Mouse (Mus musculus) thymus, adult 2 months (tissue): ENCODE data around the gene G530012D18Rik. TPM values are rescaled to one million over a fixed set of nuclear protein-coding genes. Genes with fewer than 3 reads are reported as not detected.
"Not testable (repeated sequence)": the region's sequence is repeated elsewhere in the genome, so short reads cannot be mapped to it uniquely, and the experiment has no call there.

ENCODE experiments used
- DNase-seq: peaks from one replicate; pipeline ENCODE4 v3.0.0; 2021
- H3K27ac ChIP-seq: fragments of 200-500 bp; 2 replicates; pipeline ENCODE4 v1.5.1; 2012; ENCODE audit warnings: low read length, control low read depth; ENCODE audit not compliant: control insufficient read depth, insufficient read depth
- H3K27me3 ChIP-seq: fragments of 200-500 bp; 2 replicates; pipeline ENCODE4 v1.6.1; 2012; ENCODE audit warnings: mild to moderate bottlenecking, low read length, moderate library complexity, mixed read lengths; ENCODE audit not compliant: control insufficient read depth, insufficient read depth
- H3K36me3 ChIP-seq: fragments of 200-500 bp; 2 replicates; pipeline ENCODE4 v1.6.1; 2012; ENCODE audit warnings: mild to moderate bottlenecking, low read length, moderate library complexity; ENCODE audit not compliant: control insufficient read depth, insufficient read depth
- H3K4me1 ChIP-seq: fragments of 200-500 bp; replicated peaks from 2 replicates; pipeline ENCODE4 v1.6.1; 2012; ENCODE audit warnings: low read length; ENCODE audit not compliant: control insufficient read depth, insufficient read depth
- H3K4me3 ChIP-seq: fragments of 200-500 bp; 2 replicates; pipeline ENCODE4 v1.5.1; 2012; ENCODE audit warnings: mild to moderate bottlenecking, low read length, control low read depth, moderate library complexity; ENCODE audit not compliant: control insufficient read depth, insufficient read depth
- WGBS: fragments of 180-500 bp; shearing (Covaris S2); methylation state at CpG from one replicate; pipeline ENCODE4 v1.1.7; 2018; 5-methylcytosine and 5-hydroxymethylcytosine counted together
- polyA plus RNA-seq: library from polyadenylated mRNA; depleted of rRNA; stranded (reverse); fragments of >200 nt; gene quantifications from 2 replicates; pipeline ENCODE4 v1.2.3, GENCODE M21; 2012; rRNA removed

G530012D18Rik gene
- polyA plus RNA-seq, 1 experiment, result not detected

- not testable (repeated sequence) for DNase-seq, H3K27ac ChIP-seq, H3K4me1 ChIP-seq, H3K36me3 ChIP-seq, H3K4me3 ChIP-seq, H3K27me3 ChIP-seq
- WGBS, result 72% methylated on average over 3 of the region's 3 CpGs
Measured at GRCm38 (mm10) chr1:85615819-85616218, 40.3 kb downstream of the G530012D18Rik start.

DNA sequence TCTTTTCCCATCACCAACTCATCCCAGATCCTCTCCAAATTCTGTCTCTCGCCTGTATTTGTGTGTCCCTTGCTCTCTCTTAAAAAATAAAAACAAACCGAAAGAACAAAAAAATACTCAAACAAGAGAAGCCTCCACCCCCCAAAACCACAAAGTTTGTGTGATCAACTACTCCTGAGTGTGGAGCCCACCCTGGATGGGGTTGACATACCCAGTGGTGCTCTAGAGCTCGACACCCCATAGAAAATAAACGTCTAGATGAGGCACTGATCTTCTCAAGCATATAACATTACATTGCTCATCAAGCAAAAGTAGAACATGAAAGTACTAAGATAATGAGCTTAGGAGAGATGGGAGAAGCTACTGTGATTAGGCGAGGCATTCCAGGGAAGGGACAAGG lies 41.7 kb downstream of the G530012D18Rik start:
- not testable (repeated sequence) for H3K36me3 ChIP-seq, H3K4me3 ChIP-seq, H3K27ac ChIP-seq, DNase-seq, H3K27me3 ChIP-seq, H3K4me1 ChIP-seq
- WGBS, result 71% methylated on average over 4 of the region's 5 CpGs

DNA sequence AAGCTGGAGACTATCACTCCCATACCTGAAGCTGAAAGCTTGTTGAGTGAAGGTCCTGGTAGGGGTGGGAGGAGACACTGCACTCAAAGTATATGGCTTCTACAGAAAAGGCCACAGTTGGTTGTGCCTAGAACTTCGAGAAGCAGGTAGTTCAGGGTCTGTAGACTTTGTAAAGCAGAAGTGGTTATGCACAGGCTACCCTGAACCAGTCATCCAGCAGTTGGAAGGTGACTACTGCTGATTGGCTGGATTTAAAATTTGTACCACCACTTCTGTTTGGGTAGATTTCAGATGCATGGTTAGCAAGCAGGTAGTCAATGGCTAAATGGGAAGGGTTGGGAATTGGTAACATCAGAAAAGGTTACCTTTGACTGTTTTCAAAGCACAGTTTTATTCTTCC lies 43.2 kb downstream of the G530012D18Rik start:
- not testable (repeated sequence) for H3K27me3 ChIP-seq, DNase-seq, H3K27ac ChIP-seq, H3K36me3 ChIP-seq, H3K4me1 ChIP-seq, H3K4me3 ChIP-seq
- WGBS, result 61% methylated on average over 1 of the region's 1 CpGs

Other genes starting within 250 kb of the G530012D18Rik start
- 109 and 125 TPM in 2 replicates for gene Sp110, start 23.1 kb downstream of the G530012D18Rik start, polyA plus RNA-seq
- 19.8 and 27.1 TPM in 2 replicates for gene Sp140, start 24.7 kb downstream of the G530012D18Rik start, polyA plus RNA-seq
- gene Sp100, start 74.3 kb downstream of the G530012D18Rik start, polyA plus RNA-seq, result 60.6 and 68.0 TPM in 2 replicates
- gene A630001G21Rik, start 203.0 kb downstream of the G530012D18Rik start, polyA plus RNA-seq, result 17.2 and 19.5 TPM in 2 replicates
- 65.1 and 72.8 TPM in 2 replicates for gene Cab39, start 217.8 kb downstream of the G530012D18Rik start, polyA plus RNA-seq